Mouse (Mus musculus) stomach, postnatal 0 days (tissue): ENCODE data around the gene Pars2. TPM values are rescaled to one million over a fixed set of nuclear protein-coding genes. Genes with fewer than 3 reads are reported as not detected.

Source experiments
- ATAC-seq: fragments of 200-750 bp; cut with Nextera tagmentation; 2 replicates; pipeline ENCODE4 v1.8.0; 2017; ENCODE audit not compliant: low FRiP score, low TSS enrichment
- DNase-seq: peaks from one replicate; pipeline ENCODE4 v3.0.0-alpha.2; 2016; ENCODE audit warnings: low spot score
- H3K27ac ChIP-seq: fragments of 300-500 bp; sonication (generic); replicated peaks from 2 replicates; pipeline ENCODE4 v1.5.1; 2014; ENCODE audit warnings: mild to moderate bottlenecking, control low read depth
- H3K27me3 ChIP-seq: fragments of 300-500 bp; sonication (generic); 2 replicates; pipeline ENCODE4 v1.6.1; 2014; ENCODE audit warnings: low read length; ENCODE audit not compliant: control insufficient read depth, insufficient read depth
- H3K36me3 ChIP-seq: fragments of 300-500 bp; sonication (generic); 2 replicates; pipeline ENCODE4 v1.6.1; 2014; ENCODE audit warnings: low read length, mixed read lengths; ENCODE audit not compliant: control insufficient read depth, insufficient read depth
- H3K4me1 ChIP-seq: fragments of 300-500 bp; sonication (generic); replicated peaks from 2 replicates; pipeline ENCODE4 v1.6.1; 2014; ENCODE audit warnings: antibody characterized with exemption; ENCODE audit not compliant: control insufficient read depth, insufficient read depth
- H3K4me2 ChIP-seq: fragments of 300-500 bp; sonication (generic); replicated peaks from 2 replicates; pipeline ENCODE4 v1.6.1; 2014; ENCODE audit warnings: low read depth, mild to moderate bottlenecking, control low read depth, moderate library complexity
- H3K4me3 ChIP-seq: fragments of 300-500 bp; sonication (generic); 2 replicates; pipeline ENCODE4 v1.5.1; 2014; ENCODE audit warnings: low read depth, low read length, control low read depth
- H3K9ac ChIP-seq: fragments of 300-500 bp; sonication (generic); 2 replicates; pipeline ENCODE4 v1.6.1; 2014; ENCODE audit warnings: mild to moderate bottlenecking, low read length, control low read depth, mixed read lengths
- H3K9me3 ChIP-seq: fragments of 300-500 bp; sonication (generic); 2 replicates; pipeline ENCODE4 v1.6.1; 2016; ENCODE audit warnings: low read length; ENCODE audit not compliant: control insufficient read depth
- CTCF ChIP-seq: IDR thresholded peaks from 2 replicates; pipeline ENCODE4 v1.5.1; 2016; ENCODE audit warnings: antibody characterized with exemption, low read depth, mild to moderate bottlenecking, moderate library complexity
- EP300 ChIP-seq: optimal IDR thresholded peaks from 2 replicates; pipeline ENCODE3; 2016; ENCODE audit warnings: antibody characterized with exemption
- WGBS: fragments of 180-500 bp; shearing (Covaris S2); extraction: QIAGEN DNeasy Blood & Tissue Kit; methylation state at CpG from one replicate; pipeline ENCODE4 v1.1.7; 2014; 5-methylcytosine and 5-hydroxymethylcytosine counted together
- polyA plus RNA-seq: library from polyadenylated mRNA; unstranded; fragments of >200 nt; fragmentation: Nextera tagmentation; extraction: Ambion mirVana; gene quantifications from 2 replicates; pipeline ENCODE4 v1.2.1, GENCODE M21; 2015

Gene Pars2
- 5.9 and 7.3 TPM in 2 replicates for polyA plus RNA-seq

GRCm38 (mm10) chr4:106650833-106651527, at the start of gene Pars2:
Gene Pars2, plus strand, starts transcription at chr4:106651069.
- WGBS: 2% methylated on average over 40 of the region's 40 CpGs

GRCm38 (mm10) chr4:106606639-106607554, 44.0 kb upstream of the Pars2 start:
- Histone ChIP-seq H3K4me3 (no peak overlapping the region), H3K36me3 (no peaks in the 10 kb centered on the region), H3K27ac (no peak overlapping the region), H3K4me1 (no peaks in the 10 kb centered on the region), H3K4me2 (peak overlapping the region; percentile 20; the same call in 1 of the 2 replicates), H3K9ac (no peak overlapping the region), H3K27me3 (no peaks in the 10 kb centered on the region), H3K9me3 (no peaks in the 10 kb centered on the region)
- TF ChIP-seq EP300 (no peak), CTCF (no peak)
- ATAC-seq: peak; percentile 75
- DNase-seq: no peak
- WGBS: 38% methylated on average over 18 of the region's 18 CpGs

More at GRCm38 (mm10) chr4:106650833-106651527, at the start of gene Pars2:
- H3K9ac ChIP-seq: peak within 1 kb of the TSS; percentile 71
- no peak for TF ChIP-seq EP300
- TF ChIP-seq CTCF: no peak
- DNase-seq (peak; percentile 98), ATAC-seq (peak; percentile 98)
- H3K4me2 ChIP-seq: peak within 1 kb of the TSS; percentile 75
- no peaks in the 10 kb centered on the region for H3K27me3 ChIP-seq
- no peaks in the 10 kb centered on the region for H3K9me3 ChIP-seq
- H3K27ac ChIP-seq: peak within 1 kb of the TSS; percentile 73
- H3K36me3 ChIP-seq: peaks cover 8% of the 10 kb centered on the region
- peak within 1 kb of the TSS; percentile 68 for H3K4me3 ChIP-seq
- 0 out of 2 replicates have a peak, but pooled peaks cover 3% of the 10 kb centered on the region for H3K4me1 ChIP-seq

GRCm38 (mm10) chr4:106607905-106608304, 43.0 kb upstream of the Pars2 start:
- TF ChIP-seq EP300 (no peak), CTCF (no peak)
- Histone ChIP-seq H3K4me3 (no peak overlapping the region), H3K9me3 (no peaks in the 10 kb centered on the region), H3K9ac (no peak overlapping the region), H3K36me3 (no peaks in the 10 kb centered on the region), H3K27ac (no peak overlapping the region), H3K4me2 (no peak overlapping the region), H3K4me1 (no peaks in the 10 kb centered on the region), H3K27me3 (no peaks in the 10 kb centered on the region)
- no peak for ATAC-seq
- DNase-seq: no peak
- 88% methylated on average over 1 of the region's 1 CpGs for WGBS

GRCm38 (mm10) chr4:106613105-106613504, 37.8 kb upstream of the Pars2 start:
- H3K9ac ChIP-seq: no peak overlapping the region
- H3K36me3 ChIP-seq: no peaks in the 10 kb centered on the region
- 76% methylated on average over 8 of the region's 8 CpGs for WGBS
- H3K9me3 ChIP-seq: no peaks in the 10 kb centered on the region
- ATAC-seq: 0 out of 2 replicates have a peak, but pooled peaks have one; percentile 9
- H3K4me1 ChIP-seq: no peaks in the 10 kb centered on the region; the same call in 1 of the 2 replicates
- no peak for TF ChIP-seq CTCF
- no peak for TF ChIP-seq EP300
- H3K27me3 ChIP-seq: no peaks in the 10 kb centered on the region
- no peak overlapping the region for H3K4me2 ChIP-seq
- no peak overlapping the region for H3K27ac ChIP-seq
- DNase-seq: no peak
- H3K4me3 ChIP-seq: no peak overlapping the region

DNA sequence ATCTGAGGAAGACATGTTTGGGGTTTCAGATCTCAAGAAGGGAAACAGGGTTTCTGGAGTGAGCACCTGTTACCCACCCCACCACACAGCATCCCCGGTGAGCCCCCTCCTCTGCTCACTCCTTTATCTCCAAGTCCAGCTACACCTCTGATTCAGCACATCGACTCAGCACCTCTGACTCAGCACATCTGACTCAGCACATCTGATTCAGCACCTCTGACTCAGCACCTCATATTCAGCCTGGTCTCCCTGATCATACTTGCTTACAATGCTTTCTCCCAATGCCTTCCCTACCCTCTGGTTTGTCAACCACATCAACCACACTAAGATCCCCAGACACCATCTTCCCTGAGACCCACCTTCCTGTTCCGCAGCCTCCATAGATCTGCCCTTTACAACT, 37.3 kb upstream of the Pars2 start:
- Histone ChIP-seq H3K36me3 (no peaks in the 10 kb centered on the region), H3K27ac (no peak overlapping the region), H3K4me3 (no peak overlapping the region), H3K9me3 (no peaks in the 10 kb centered on the region), H3K27me3 (no peaks in the 10 kb centered on the region), H3K4me1 (no peaks in the 10 kb centered on the region; the same call in 1 of the 2 replicates), H3K9ac (no peak overlapping the region), H3K4me2 (no peak overlapping the region)
- ATAC-seq: no peak
- peak; percentile 40 for DNase-seq
- 64% methylated on average over 3 of the region's 3 CpGs for WGBS
- TF ChIP-seq CTCF (no peak), EP300 (no peak)
